8 mouse cellular contexts compared by ENCODE assay signal in genomic region chr11:5261508-5262392, GRCm38 (mm10). TPM values are rescaled to one million over a fixed set of nuclear protein-coding genes. Genes with fewer than 3 reads are reported as not detected.
DNase-seq lines count a peak whose midpoint lies in the region; ATAC-seq lines count a peak whose summit lies in the region.

Kremen1 (minus strand) TSS chr11:5261558.

- H3K27ac ChIP-seq in brown adipose tissue, adult 24 weeks (replicated peaks; ENCODE audit: low read depth, low read length), result 0 out of 2 replicates have a peak within 1 kb of the TSS, but pooled peaks have one; percentile 19
- H3K27ac ChIP-seq in heart, embryonic 14.5 days (replicated peaks in 1 of 2; ENCODE audit: control insufficient read depth in 1 of 2, insufficient read depth in 1 of 2, low read depth in 2 of 2, low read length in 2 of 2), result peak within 1 kb of the TSS; percentile 83 to 91
- H3K27ac ChIP-seq in liver, embryonic 13.5 days, result no peak within 1 kb of the TSS
- peak within 1 kb of the TSS; percentile 84 for H3K27ac ChIP-seq in stomach, embryonic 16.5 days (ENCODE audit: low read length)

- peak within 1 kb of the TSS; percentile 74 for H3K4me2 ChIP-seq in heart, embryonic 14.5 days (ENCODE audit: low read length)
- peak within 1 kb of the TSS; percentile 98 for H3K4me2 ChIP-seq in liver, embryonic 13.5 days
- H3K4me2 ChIP-seq in stomach, embryonic 16.5 days (ENCODE audit: low read depth, low read length), result peak within 1 kb of the TSS; percentile 79

- peaks cover 4% of the 10 kb centered on the region for H3K4me1 ChIP-seq in brown adipose tissue, adult 24 weeks (ENCODE audit: control insufficient read depth, insufficient read depth, insufficient read length, low read length)
- peaks cover 29 to 54% of the 10 kb centered on the region in 2 experiments for H3K4me1 ChIP-seq in heart, embryonic 14.5 days (ENCODE audit: control insufficient read depth in 2 of 2, insufficient read depth in 2 of 2, low read length in 2 of 2)
- peaks cover 20% of the 10 kb centered on the region for H3K4me1 ChIP-seq in liver, embryonic 13.5 days (replicated peaks)
- H3K4me1 ChIP-seq in stomach, embryonic 16.5 days (ENCODE audit: control insufficient read depth, insufficient read depth, low read length), result peaks cover 14% of the 10 kb centered on the region

- H3K9me3 ChIP-seq in heart, embryonic 14.5 days (ENCODE audit: control insufficient read depth, low read length), result no peaks in the 10 kb centered on the region
- H3K9me3 ChIP-seq in liver, embryonic 13.5 days (replicated peaks), result no peaks in the 10 kb centered on the region
- H3K9me3 ChIP-seq in stomach, embryonic 16.5 days (replicated peaks; ENCODE audit: control insufficient read depth, low read length), result no peaks in the 10 kb centered on the region

- 4% methylated on average over 51 of the region's 80 CpGs for WGBS in heart, embryonic 14.5 days
- WGBS in liver, embryonic 13.5 days (ENCODE audit: insufficient replicate concordance), result 2% methylated on average over 60 of the region's 80 CpGs
- 3% methylated on average over 66 of the region's 80 CpGs for WGBS in stomach, embryonic 16.5 days

- DNase-seq in CD4-positive, CD25-positive, alpha-beta regulatory T cell, adult 2 months (ENCODE audit: low read depth, low spot score), result peak; percentile 97
- DNase-seq in fibroblast of lung, adult 2 months (ENCODE audit: low read depth), result peak; percentile 57
- peak; percentile 97 for DNase-seq in kidney, postnatal 14 days
- peak; percentile 87 for DNase-seq in liver, embryonic 13.5 days
- peak; percentile 92 for DNase-seq in neural tube, embryonic 10.5 days (ENCODE audit: extremely low spot score, low spot score)

- peak; percentile 97 for ATAC-seq in heart, embryonic 14.5 days (ENCODE audit: insufficient number of reproducible peaks, insufficient read depth, low FRiP score, low read depth)
- ATAC-seq in liver, embryonic 13.5 days (ENCODE audit: low read depth), result peak; percentile 99
- peak; percentile 98 for ATAC-seq in stomach, embryonic 16.5 days (ENCODE audit: insufficient read depth, low FRiP score)

- H3K4me3 ChIP-seq in brown adipose tissue, adult 24 weeks (ENCODE audit: insufficient read depth, low read depth, low read length), result peak within 1 kb of the TSS; percentile 99
- H3K4me3 ChIP-seq in heart, embryonic 14.5 days (ENCODE audit: control insufficient read depth in 1 of 2, insufficient read depth in 1 of 2, low read depth in 1 of 2, low read length in 2 of 2), result peak within 1 kb of the TSS; percentile 71 to 96
- peak within 1 kb of the TSS; percentile 83 for H3K4me3 ChIP-seq in liver, embryonic 13.5 days (replicated peaks)
- peak within 1 kb of the TSS; percentile 83 for H3K4me3 ChIP-seq in stomach, embryonic 16.5 days (replicated peaks; ENCODE audit: low read length)

- peak within 1 kb of the TSS; percentile 87 for H3K9ac ChIP-seq in heart, embryonic 14.5 days (ENCODE audit: low read length)
- peak within 1 kb of the TSS; percentile 82 for H3K9ac ChIP-seq in liver, embryonic 13.5 days
- H3K9ac ChIP-seq in stomach, embryonic 16.5 days (ENCODE audit: low read length), result peak within 1 kb of the TSS; percentile 96

- H3K36me3 ChIP-seq in heart, embryonic 14.5 days (ENCODE audit: control insufficient read depth, insufficient read depth, low read length), result no peaks in the 10 kb centered on the region
- no peaks in the 10 kb centered on the region for H3K36me3 ChIP-seq in liver, embryonic 13.5 days
- no peaks in the 10 kb centered on the region for H3K36me3 ChIP-seq in stomach, embryonic 16.5 days (ENCODE audit: control insufficient read depth, insufficient read depth, low read length)

- H3K27me3 ChIP-seq in heart, embryonic 14.5 days (ENCODE audit: control insufficient read depth, insufficient read depth, low read length), result no peaks in the 10 kb centered on the region
- peaks cover 37% of the 10 kb centered on the region for H3K27me3 ChIP-seq in liver, embryonic 13.5 days
- no peaks in the 10 kb centered on the region for H3K27me3 ChIP-seq in stomach, embryonic 16.5 days (ENCODE audit: control insufficient read depth, insufficient read depth, low read length)

RNA-seq across cellular contexts. Expression of gene Kremen1, which starts in this region (rescaled TPM):
- polyA plus RNA-seq in brown adipose tissue, adult 24 weeks (2012; ENCODE audit: insufficient read depth, insufficient read length, missing spikeins), result 4.8 and 5.7 TPM in 2 replicates
- polyA plus RNA-seq in heart, embryonic 14.5 days (2014; fragmentation: Nextera tagmentation; extraction: Ambion mirVana), result 20.9 and 24.8 TPM in 2 replicates
- polyA plus RNA-seq in liver, embryonic 13.5 days (2015; fragmentation: Nextera tagmentation; extraction: Ambion mirVana), result 1.6 and 1.8 TPM in 2 replicates
- polyA plus RNA-seq in stomach, embryonic 16.5 days (2015; fragmentation: Nextera tagmentation; extraction: Ambion mirVana), result 24.0 and 26.2 TPM in 2 replicates
